Mouse (Mus musculus) hindbrain, postnatal 0 days (tissue): ENCODE results near the gene Dnajc1. TPM values are rescaled to one million over a fixed set of nuclear protein-coding genes. Genes with fewer than 3 reads are reported as not detected.
A peak's percentile ranks its signal among the peaks of the same experiment; 100 is the strongest.

Experiments used
- ATAC-seq: fragments of 200-750 bp; cut with Nextera tagmentation; 2 replicates; pipeline ENCODE4 v1.8.0; 2017; ENCODE audit warnings: mild to moderate bottlenecking, moderate TSS enrichment, moderate library complexity
- DNase-seq: peaks from one replicate; pipeline ENCODE4 v3.0.0-alpha.2; 2015; ENCODE audit warnings: low spot score
- H3K27ac ChIP-seq: fragments of 300-500 bp; sonication (generic); 2 replicates; pipeline ENCODE4 v1.5.1; 2014; ENCODE audit warnings: mild to moderate bottlenecking
- H3K27me3 ChIP-seq: fragments of 300-500 bp; sonication (generic); 2 replicates; pipeline ENCODE4 v1.6.1; 2014; ENCODE audit warnings: low read length, mixed read lengths; ENCODE audit not compliant: insufficient read depth
- H3K36me3 ChIP-seq: fragments of 300-500 bp; sonication (generic); 2 replicates; pipeline ENCODE4 v1.6.1; 2014; ENCODE audit warnings: low read length, mixed read lengths; ENCODE audit not compliant: insufficient read depth
- H3K4me1 ChIP-seq: fragments of 300-500 bp; sonication (generic); 2 replicates; pipeline ENCODE4 v1.6.1; 2014; ENCODE audit warnings: antibody characterized with exemption, low read length, mixed read lengths; ENCODE audit not compliant: insufficient read depth
- H3K4me2 ChIP-seq: fragments of 300-500 bp; sonication (generic); 2 replicates; pipeline ENCODE4 v1.6.1; 2014; ENCODE audit warnings: low read depth, mild to moderate bottlenecking, low read length, moderate library complexity, mixed read lengths
- H3K4me3 ChIP-seq: fragments of 300-500 bp; sonication (generic); 2 replicates; pipeline ENCODE4 v1.5.1; 2014; ENCODE audit warnings: low read length
- H3K9ac ChIP-seq: fragments of 300-500 bp; sonication (generic); replicated peaks from 2 replicates; pipeline ENCODE4 v1.6.1; 2014; ENCODE audit warnings: mild to moderate bottlenecking, low read length, moderate library complexity, mixed read lengths
- H3K9me3 ChIP-seq: fragments of 300-500 bp; sonication (generic); 2 replicates; pipeline ENCODE4 v1.6.1; 2016; ENCODE audit warnings: low read length, mixed read lengths
- CTCF ChIP-seq: IDR thresholded peaks from 2 replicates; pipeline ENCODE4 v1.5.1; 2016; ENCODE audit warnings: antibody characterized with exemption, control low read depth, low read depth
- WGBS: fragments of 180-500 bp; shearing (Covaris S2); extraction: QIAGEN DNeasy Blood & Tissue Kit; methylation state at CpG from one replicate; pipeline ENCODE4 v1.1.7; 2014; 5-methylcytosine and 5-hydroxymethylcytosine counted together
- polyA plus RNA-seq: library from polyadenylated mRNA; unstranded; fragments of >200 nt; fragmentation: Nextera tagmentation; extraction: Ambion mirVana; gene quantifications from 2 replicates; pipeline ENCODE4 v1.2.1, GENCODE M21; 2015
- total RNA-seq: library from RNA; depleted of rRNA; stranded (reverse); fragments of >200 nt; gene quantifications from 2 replicates; pipeline ENCODE4 v1.2.3, GENCODE M21; 2014

Dnajc1 gene
- total and polyA plus RNA-seq, 2 experiments from 2014 or later, result 13.0 to 21.2 TPM

DNA sequence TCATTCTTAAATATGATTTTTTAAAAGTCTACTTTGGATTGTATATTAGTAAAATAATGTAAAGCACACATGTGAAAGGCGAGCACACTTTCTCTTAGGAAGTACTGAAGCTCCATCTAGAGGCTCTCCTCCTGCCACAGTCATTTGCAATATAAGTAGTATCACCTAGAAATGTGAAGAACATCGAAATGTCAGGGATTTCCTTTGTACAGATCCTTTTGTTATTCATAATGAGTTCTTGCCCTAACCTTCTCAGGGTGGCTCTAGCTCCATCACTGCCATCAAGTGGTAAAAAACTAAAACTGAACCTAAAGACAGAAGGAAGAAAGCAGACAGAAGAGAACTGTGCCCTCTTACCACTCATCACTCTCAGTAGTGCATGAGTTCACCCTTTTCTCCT, 49.2 kb downstream of the Dnajc1 start:
- no peak overlapping the region for H3K9ac ChIP-seq
- peak; percentile 48 for DNase-seq
- no peak overlapping the region for H3K27ac ChIP-seq
- no peaks in the 10 kb centered on the region for H3K27me3 ChIP-seq
- no peaks in the 10 kb centered on the region for H3K36me3 ChIP-seq
- peak; percentile 63 for TF ChIP-seq CTCF
- H3K9me3 ChIP-seq, result no peaks in the 10 kb centered on the region
- peak; percentile 68 for ATAC-seq
- no peak overlapping the region for H3K4me2 ChIP-seq
- no peak overlapping the region for H3K4me3 ChIP-seq
- H3K4me1 ChIP-seq, result no peaks in the 10 kb centered on the region
- 43% methylated on average over 2 of the region's 2 CpGs for WGBS

DNA sequence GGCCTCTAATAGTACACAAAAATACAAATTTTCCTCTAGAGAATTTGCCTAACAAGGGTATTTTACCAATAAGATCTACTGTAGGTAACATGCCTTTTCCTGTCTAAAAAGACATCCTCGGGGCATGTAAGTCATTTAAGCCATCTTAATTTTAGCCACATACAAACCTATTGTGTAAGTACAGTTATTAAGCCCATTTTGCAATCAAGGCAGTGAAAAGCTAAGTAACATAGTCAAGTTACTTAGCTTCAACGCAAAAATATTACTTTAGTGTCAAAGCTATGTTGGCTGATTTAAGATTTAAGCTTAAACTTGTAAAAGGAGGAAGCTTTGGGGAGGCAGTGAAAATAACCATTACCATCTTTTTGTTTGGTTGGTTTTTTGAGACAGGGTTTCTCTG, 74.0 kb downstream of the Dnajc1 start:
- Histone ChIP-seq H3K27ac (no peak overlapping the region), H3K4me2 (no peak overlapping the region), H3K36me3 (no peaks in the 10 kb centered on the region), H3K4me1 (no peaks in the 10 kb centered on the region), H3K9me3 (no peaks in the 10 kb centered on the region), H3K27me3 (no peaks in the 10 kb centered on the region), H3K4me3 (no peak overlapping the region), H3K9ac (no peak overlapping the region)
- no peak for DNase-seq
- no peak for TF ChIP-seq CTCF
- 88% methylated on average over 2 of the region's 2 CpGs for WGBS
- no peak for ATAC-seq

GRCm38 (mm10) chr2:18317503-18318281, 74.9 kb downstream of the Dnajc1 start:
- DNase-seq (no peak), ATAC-seq (no peak)
- Histone ChIP-seq H3K4me1 (no peaks in the 10 kb centered on the region), H3K4me2 (no peak overlapping the region), H3K27ac (no peak overlapping the region), H3K9ac (no peak overlapping the region), H3K36me3 (no peaks in the 10 kb centered on the region), H3K27me3 (no peaks in the 10 kb centered on the region), H3K9me3 (no peaks in the 10 kb centered on the region), H3K4me3 (no peak overlapping the region)
- 81% methylated on average over 7 of the region's 7 CpGs for WGBS
- TF ChIP-seq CTCF, result no peak

GRCm38 (mm10) chr2:18316909-18317308, 75.7 kb downstream of the Dnajc1 start:
- no peaks in the 10 kb centered on the region for H3K27me3 ChIP-seq
- ATAC-seq (no peak), DNase-seq (no peak)
- H3K4me2 ChIP-seq, result no peak overlapping the region
- TF ChIP-seq CTCF, result no peak
- no peaks in the 10 kb centered on the region for H3K4me1 ChIP-seq
- H3K9ac ChIP-seq, result no peak overlapping the region
- no peaks in the 10 kb centered on the region for H3K9me3 ChIP-seq
- H3K27ac ChIP-seq, result no peak overlapping the region
- no peak overlapping the region for H3K4me3 ChIP-seq
- no peaks in the 10 kb centered on the region for H3K36me3 ChIP-seq
- WGBS, result 42% methylated on average over 2 of the region's 2 CpGs

DNA sequence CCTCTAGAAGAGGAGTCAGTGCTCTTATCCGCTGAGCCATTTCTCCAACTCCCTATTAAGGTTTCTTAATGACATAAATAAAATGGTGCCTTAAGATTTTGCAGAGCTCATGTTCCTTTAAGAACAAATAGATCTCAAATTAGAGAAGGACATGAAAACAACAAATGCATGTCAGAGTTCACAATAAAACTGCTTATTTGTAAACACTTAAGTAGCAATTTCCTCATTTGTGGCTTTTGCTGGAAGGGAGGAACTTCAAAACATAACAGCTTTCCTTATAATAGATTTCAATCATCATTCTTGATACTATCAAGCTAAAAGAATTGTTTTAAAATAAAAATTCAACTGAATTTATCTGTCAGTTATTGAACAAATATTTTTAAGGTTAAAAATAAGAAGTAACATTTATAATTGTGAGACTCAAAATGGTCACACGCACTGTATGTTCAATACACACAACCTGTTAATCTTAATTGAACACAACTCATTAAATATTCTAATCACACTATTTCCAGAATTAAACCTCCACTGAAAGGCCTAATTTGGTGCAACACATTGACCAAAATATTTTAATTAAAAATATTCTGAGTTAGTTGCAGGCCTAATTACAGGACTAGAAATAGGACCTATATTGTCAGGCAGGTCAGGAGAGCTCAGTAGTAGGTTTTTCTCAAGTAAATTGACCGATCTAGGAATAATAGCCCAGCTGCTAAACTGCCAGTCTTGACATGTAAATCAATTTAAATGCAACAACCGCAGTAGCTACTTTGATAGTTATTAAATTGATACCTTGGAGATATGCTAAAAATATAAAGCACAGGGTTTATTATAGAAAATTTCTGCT, 82.1 kb downstream of the Dnajc1 start:
- Histone ChIP-seq H3K9ac (no peak overlapping the region), H3K27me3 (no peaks in the 10 kb centered on the region), H3K9me3 (no peaks in the 10 kb centered on the region), H3K4me2 (no peak overlapping the region), H3K4me3 (no peak overlapping the region), H3K4me1 (no peaks in the 10 kb centered on the region), H3K36me3 (no peaks in the 10 kb centered on the region), H3K27ac (no peak overlapping the region)
- DNase-seq (no peak), ATAC-seq (no peak)
- 62% methylated on average over 4 of the region's 4 CpGs for WGBS
- no peak for TF ChIP-seq CTCF

GRCm38 (mm10) chr2:18307440-18308305, 85.0 kb downstream of the Dnajc1 start:
- ATAC-seq (no peak), DNase-seq (no peak)
- Histone ChIP-seq H3K4me2 (no peak overlapping the region), H3K9me3 (no peaks in the 10 kb centered on the region), H3K4me3 (no peak overlapping the region), H3K27me3 (no peaks in the 10 kb centered on the region), H3K36me3 (no peaks in the 10 kb centered on the region), H3K4me1 (no peaks in the 10 kb centered on the region), H3K9ac (no peak overlapping the region), H3K27ac (no peak overlapping the region)
- TF ChIP-seq CTCF, result no peak
- 79% methylated on average over 7 of the region's 7 CpGs for WGBS
